Mouse (Mus musculus) G1E-ER4 (cell line): ENCODE results near the gene Crtc3. TPM values are rescaled to one million over a fixed set of nuclear protein-coding genes. Genes with fewer than 3 reads are reported as not detected.

Source experiments
- GATA1 ChIP-seq: IDR thresholded peaks from one replicate; pipeline ENCODE4 v1.8.0; 2012; ENCODE audit warnings: low read length, inconsistent platforms
- polyA plus RNA-seq: library from polyadenylated mRNA; stranded (reverse); fragments of >175 nt; gene quantifications from 2 replicates; pipeline ENCODE4 v1.2.3, GENCODE M21; 2012

Crtc3 gene
- polyA plus RNA-seq, 1 experiment = 43.6 TPM

GRCm38 (mm10) chr7:80696334-80696733 lies 7.7 kb upstream of the Crtc3 start:
- TF ChIP-seq GATA1 = no peak

GRCm38 (mm10) chr7:80692472-80692871 lies 3.8 kb upstream of the Crtc3 start:
- TF ChIP-seq GATA1 = no peak

GRCm38 (mm10) chr7:80691131-80691530 lies 2.5 kb upstream of the Crtc3 start:
- TF ChIP-seq GATA1 = no peak

GRCm38 (mm10) chr7:80689221-80689591 lies 529 bp upstream of the Crtc3 start:
- no peak for TF ChIP-seq GATA1

GRCm38 (mm10) chr7:80687721-80688555 lies 739 bp downstream of the Crtc3 start:
- TF ChIP-seq GATA1 = no peak

- peak; percentile 87 for TF ChIP-seq GATA1
Observed at GRCm38 (mm10) chr7:80685639-80686038, 3.0 kb downstream of the Crtc3 start.

GRCm38 (mm10) chr7:80682630-80683029 lies 6.0 kb downstream of the Crtc3 start:
- no peak for TF ChIP-seq GATA1

GRCm38 (mm10) chr7:80680218-80680847 lies 8.3 kb downstream of the Crtc3 start:
- TF ChIP-seq GATA1 = no peak

- TF ChIP-seq GATA1 = no peak
Observed at GRCm38 (mm10) chr7:80672323-80672722, 16.4 kb downstream of the Crtc3 start.

GRCm38 (mm10) chr7:80670889-80671288 lies 17.8 kb downstream of the Crtc3 start:
- no peak for TF ChIP-seq GATA1

- TF ChIP-seq GATA1 = peak; percentile 41
Observed at GRCm38 (mm10) chr7:80667190-80667589, 21.5 kb downstream of the Crtc3 start.

- TF ChIP-seq GATA1 = no peak
Observed at GRCm38 (mm10) chr7:80666198-80666915, 22.3 kb downstream of the Crtc3 start.

- no peak for TF ChIP-seq GATA1
Observed at GRCm38 (mm10) chr7:80661082-80661481, 27.6 kb downstream of the Crtc3 start.

- TF ChIP-seq GATA1 = no peak
Observed at GRCm38 (mm10) chr7:80660619-80661018, 28.1 kb downstream of the Crtc3 start.

GRCm38 (mm10) chr7:80657896-80658295 lies 30.8 kb downstream of the Crtc3 start:
- no peak for TF ChIP-seq GATA1

GRCm38 (mm10) chr7:80655350-80656013 lies 33.2 kb downstream of the Crtc3 start:
- no peak for TF ChIP-seq GATA1
